Comparison of ENCODE assay signal across 28 mouse cellular contexts in genomic region chr12:116863291-116863899, GRCm38 (mm10).
DNase-seq lines count a peak whose midpoint lies in the region; ATAC-seq and TF ChIP-seq lines count a peak whose summit lies in the region.
"Had no signal": no experiment of that assay in that cellular context is flagged by ENCODE, and none has a peak within 500 bp of the region (broad histone marks: within the 10 kb centered on the region; RNA-seq: fewer than 3 reads in every experiment).

No protein-coding gene starts in this region.

- no peaks in the 10 kb centered on the region for H3K36me3 ChIP-seq in forebrain, embryonic 12.5 days (replicated peaks)
- H3K36me3 ChIP-seq in forebrain, embryonic 11.5 days (ENCODE audit: control insufficient read depth, insufficient read depth, low read length), result no peaks in the 10 kb centered on the region
- no peaks in the 10 kb centered on the region for H3K36me3 ChIP-seq in hindbrain, embryonic 12.5 days
- H3K36me3 ChIP-seq in hindbrain, embryonic 10.5 days, result no peaks in the 10 kb centered on the region
- H3K36me3 ChIP-seq in midbrain, embryonic 14.5 days (ENCODE audit: control insufficient read depth, insufficient read depth, low read length), result no peaks in the 10 kb centered on the region
- no peaks in the 10 kb centered on the region for H3K36me3 ChIP-seq in midbrain, postnatal 0 days (ENCODE audit: insufficient read depth, low read length)
- H3K36me3 ChIP-seq: embryonic facial prominence, embryonic 10.5 days; embryonic facial prominence, embryonic 15.5 days; heart, embryonic 12.5 days; intestine, embryonic 15.5 days; limb, embryonic 13.5 days; lung, embryonic 15.5 days; neural tube, embryonic 13.5 days; stomach, embryonic 15.5 days had no signal

- no peaks in the 10 kb centered on the region for H3K27me3 ChIP-seq in forebrain, embryonic 12.5 days
- no peaks in the 10 kb centered on the region for H3K27me3 ChIP-seq in forebrain, embryonic 11.5 days (ENCODE audit: control insufficient read depth, insufficient read depth, low read length)
- no peaks in the 10 kb centered on the region for H3K27me3 ChIP-seq in hindbrain, embryonic 12.5 days
- no peaks in the 10 kb centered on the region for H3K27me3 ChIP-seq in hindbrain, embryonic 10.5 days (ENCODE audit: insufficient read depth, poor library complexity, severe bottlenecking)
- H3K27me3 ChIP-seq in midbrain, embryonic 14.5 days (ENCODE audit: control insufficient read depth, insufficient read depth, low read length), result no peaks in the 10 kb centered on the region
- no peaks in the 10 kb centered on the region for H3K27me3 ChIP-seq in midbrain, postnatal 0 days (ENCODE audit: insufficient read depth, low read length)
- H3K27me3 ChIP-seq: embryonic facial prominence, embryonic 15.5 days; heart, embryonic 12.5 days; intestine, embryonic 15.5 days; limb, embryonic 13.5 days; lung, embryonic 15.5 days; neural tube, embryonic 13.5 days; stomach, embryonic 15.5 days had no signal

- no peak overlapping the region for H3K4me2 ChIP-seq in forebrain, embryonic 12.5 days
- no peak overlapping the region for H3K4me2 ChIP-seq in forebrain, embryonic 11.5 days (ENCODE audit: low read depth, low read length, severe bottlenecking)
- no peak overlapping the region for H3K4me2 ChIP-seq in hindbrain, embryonic 12.5 days (replicated peaks)
- no peak overlapping the region for H3K4me2 ChIP-seq in midbrain, embryonic 14.5 days (ENCODE audit: low read length)
- no peak overlapping the region for H3K4me2 ChIP-seq in midbrain, postnatal 0 days (ENCODE audit: low read depth, low read length, poor library complexity, severe bottlenecking)
- H3K4me2 ChIP-seq: embryonic facial prominence, embryonic 15.5 days; heart, embryonic 12.5 days; intestine, embryonic 15.5 days; limb, embryonic 13.5 days; liver, embryonic 11.5 days; lung, embryonic 15.5 days; neural tube, embryonic 13.5 days; stomach, embryonic 15.5 days had no signal

- no peak overlapping the region for H3K27ac ChIP-seq in forebrain, embryonic 12.5 days
- H3K27ac ChIP-seq in forebrain, embryonic 11.5 days (ENCODE audit: low read depth, low read length), result no peak overlapping the region
- H3K27ac ChIP-seq in hindbrain, embryonic 12.5 days, result peak overlapping the region; percentile 4; the same call in 1 of the 2 replicates
- no peak overlapping the region for H3K27ac ChIP-seq in hindbrain, embryonic 10.5 days
- 0 out of 2 replicates have a peak overlapping the region, but pooled peaks have one; percentile 5 for H3K27ac ChIP-seq in midbrain, embryonic 14.5 days (replicated peaks; ENCODE audit: low read depth, low read length)
- no peak overlapping the region for H3K27ac ChIP-seq in midbrain, postnatal 0 days (ENCODE audit: low read depth, low read length)
- H3K27ac ChIP-seq: embryonic facial prominence, embryonic 10.5 days; embryonic facial prominence, embryonic 15.5 days; gastrocnemius, adult 2 months; heart, adult 2 months; intestine, embryonic 15.5 days; layer of hippocampus, adult 2 months; left cerebral cortex, adult 2 months; limb, embryonic 13.5 days; lung, embryonic 15.5 days; neural tube, embryonic 13.5 days; stomach, embryonic 15.5 days had no signal

- TF ChIP-seq CTCF in midbrain, postnatal 0 days (IDR thresholded peaks at IDR 0.05), result no peak

- 0 out of 2 replicates have a peak, but pooled peaks have one; percentile 23 for ATAC-seq in forebrain, embryonic 12.5 days (ENCODE audit: low FRiP score)
- no peak for ATAC-seq in forebrain, embryonic 11.5 days (replicated peaks; ENCODE audit: low FRiP score)
- ATAC-seq in hindbrain, embryonic 12.5 days (ENCODE audit: low FRiP score), result no peak
- ATAC-seq in midbrain, embryonic 14.5 days (ENCODE audit: low FRiP score, low TSS enrichment), result no peak
- ATAC-seq in midbrain, postnatal 0 days (ENCODE audit: low FRiP score), result no peak
- ATAC-seq: activated CD4-positive, CD25-positive, alpha-beta regulatory T cell, adult 4 months; intestine, embryonic 15.5 days had no signal

- H3K4me1 ChIP-seq in forebrain, embryonic 12.5 days, result no peaks in the 10 kb centered on the region; the same call in 1 of the 2 replicates
- H3K4me1 ChIP-seq in forebrain, embryonic 11.5 days (replicated peaks; ENCODE audit: control insufficient read depth, insufficient read depth, low read length), result no peaks in the 10 kb centered on the region
- no peaks in the 10 kb centered on the region for H3K4me1 ChIP-seq in hindbrain, embryonic 12.5 days
- H3K4me1 ChIP-seq in hindbrain, embryonic 10.5 days (replicated peaks), result peaks cover 5% of the 10 kb centered on the region; the same call in 1 of the 2 replicates
- H3K4me1 ChIP-seq in midbrain, embryonic 14.5 days (ENCODE audit: control insufficient read depth, insufficient read depth, low read length), result no peaks in the 10 kb centered on the region
- no peaks in the 10 kb centered on the region for H3K4me1 ChIP-seq in midbrain, postnatal 0 days (ENCODE audit: insufficient read depth, low read length)
- H3K4me1 ChIP-seq: embryonic facial prominence, embryonic 10.5 days; embryonic facial prominence, embryonic 15.5 days; heart, embryonic 12.5 days; intestine, embryonic 15.5 days; limb, embryonic 13.5 days; lung, embryonic 15.5 days; neural tube, embryonic 13.5 days; stomach, embryonic 15.5 days had no signal

- DNase-seq in forebrain, embryonic 11.5 days (ENCODE audit: low spot score), result no peak
- no peak for DNase-seq in hindbrain, embryonic 10.5 days (ENCODE audit: low spot score)
- peak; percentile 21 for DNase-seq in midbrain, embryonic 14.5 days
- DNase-seq in midbrain, postnatal 0 days (ENCODE audit: low spot score), result no peak
- DNase-seq in right cerebral cortex, postnatal 36 days (ENCODE audit: low spot score in 2 of 2), result no peak
- DNase-seq: adrenal gland, adult 2 months; cerebellum, adult 8-10 months; cerebellum, postnatal 25 days; gastrocnemius, adult 2 months; gastrocnemius, postnatal 36 days; heart, adult 2 months; kidney, adult 2 months; kidney, postnatal 36 days; right cerebral cortex, postnatal 14 days had no signal

- H3K4me3 ChIP-seq in forebrain, embryonic 12.5 days (replicated peaks), result no peak overlapping the region
- no peak overlapping the region for H3K4me3 ChIP-seq in forebrain, embryonic 11.5 days (ENCODE audit: low read depth, low read length)
- H3K4me3 ChIP-seq in hindbrain, embryonic 12.5 days, result no peak overlapping the region
- H3K4me3 ChIP-seq in hindbrain, embryonic 10.5 days, result no peak overlapping the region
- no peak overlapping the region for H3K4me3 ChIP-seq in midbrain, embryonic 14.5 days (replicated peaks; ENCODE audit: low read depth, low read length)
- no peak overlapping the region for H3K4me3 ChIP-seq in midbrain, postnatal 0 days (ENCODE audit: low read depth, low read length)
- H3K4me3 ChIP-seq: embryonic facial prominence, embryonic 10.5 days; embryonic facial prominence, embryonic 15.5 days; gastrocnemius, adult 2 months; heart, adult 2 months; heart, embryonic 12.5 days; intestine, embryonic 15.5 days; layer of hippocampus, adult 2 months; left cerebral cortex, adult 2 months; limb, embryonic 13.5 days; lung, embryonic 15.5 days; neural tube, embryonic 13.5 days; stomach, embryonic 15.5 days had no signal

- WGBS in forebrain, embryonic 12.5 days, result 66% methylated on average over 4 of the region's 4 CpGs
- 80% methylated on average over 4 of the region's 4 CpGs for WGBS in forebrain, embryonic 11.5 days
- 61% methylated on average over 4 of the region's 4 CpGs for WGBS in hindbrain, embryonic 12.5 days
- 86% methylated on average over 4 of the region's 4 CpGs for WGBS in hindbrain, embryonic 10.5 days
- 65% methylated on average over 4 of the region's 4 CpGs for WGBS in midbrain, embryonic 14.5 days
- WGBS in midbrain, postnatal 0 days, result 60% methylated on average over 4 of the region's 4 CpGs

- no peaks in the 10 kb centered on the region for H3K9me3 ChIP-seq in forebrain, embryonic 12.5 days
- H3K9me3 ChIP-seq in forebrain, embryonic 11.5 days (ENCODE audit: control insufficient read depth, low read length), result no peaks in the 10 kb centered on the region
- H3K9me3 ChIP-seq in hindbrain, embryonic 12.5 days (replicated peaks), result no peaks in the 10 kb centered on the region
- no peaks in the 10 kb centered on the region for H3K9me3 ChIP-seq in hindbrain, embryonic 10.5 days
- no peaks in the 10 kb centered on the region for H3K9me3 ChIP-seq in midbrain, embryonic 14.5 days (ENCODE audit: control insufficient read depth, low read length)
- no peaks in the 10 kb centered on the region for H3K9me3 ChIP-seq in midbrain, postnatal 0 days (ENCODE audit: low read length)
- H3K9me3 ChIP-seq: embryonic facial prominence, embryonic 10.5 days; embryonic facial prominence, embryonic 15.5 days; heart, embryonic 12.5 days; intestine, embryonic 15.5 days; limb, embryonic 13.5 days; lung, embryonic 15.5 days; neural tube, embryonic 13.5 days; stomach, embryonic 15.5 days had no signal

- no peak overlapping the region for H3K9ac ChIP-seq in forebrain, embryonic 12.5 days
- no peak overlapping the region for H3K9ac ChIP-seq in forebrain, embryonic 11.5 days (ENCODE audit: low read length)
- H3K9ac ChIP-seq in hindbrain, embryonic 12.5 days, result no peak overlapping the region
- no peak overlapping the region for H3K9ac ChIP-seq in midbrain, embryonic 14.5 days (replicated peaks; ENCODE audit: low read length)
- H3K9ac ChIP-seq in midbrain, postnatal 0 days (replicated peaks; ENCODE audit: low read length, poor library complexity, severe bottlenecking), result no peak overlapping the region
- H3K9ac ChIP-seq: embryonic facial prominence, embryonic 15.5 days; heart, embryonic 12.5 days; intestine, embryonic 15.5 days; limb, embryonic 13.5 days; lung, embryonic 15.5 days; neural tube, embryonic 13.5 days; stomach, embryonic 15.5 days had no signal

Comparison
In these comparisons a context has a peak if more than half of its experiments do, and no peak if none do; other contexts are left out.
1. H3K27ac ChIP-seq: peak in hindbrain, embryonic 12.5 days (single experiment) and midbrain, embryonic 14.5 days (single experiment); none in forebrain, embryonic 12.5 days (single experiment), forebrain, embryonic 11.5 days (single experiment), hindbrain, embryonic 10.5 days (single experiment) and midbrain, postnatal 0 days (single experiment).